Mouse (Mus musculus) forebrain, embryonic 14.5 days (tissue): Measurements from ENCODE around the gene Prrc2a. TPM values are rescaled to one million over a fixed set of nuclear protein-coding genes. Genes with fewer than 3 reads are reported as not detected.

Source experiments
- ATAC-seq: fragments of 200-750 bp; cut with Nextera tagmentation; 2 replicates; pipeline ENCODE4 v1.8.0; 2017; ENCODE audit warnings: mild to moderate bottlenecking, moderate library complexity
- DNase-seq: peaks from one replicate; pipeline ENCODE4 v3.0.0-alpha.2; 2015; ENCODE audit warnings: low spot score
- H3K27ac ChIP-seq: fragments of 300-500 bp; sonication (generic); 2 replicates; pipeline ENCODE4 v1.5.1; 2014; ENCODE audit warnings: low read depth, mild to moderate bottlenecking, control low read depth, low read length, moderate library complexity
- H3K27me3 ChIP-seq: fragments of 300-500 bp; sonication (generic); replicated peaks from 2 replicates; pipeline ENCODE4 v1.6.1; 2014; ENCODE audit warnings: low read length, control low read depth, mixed read lengths; ENCODE audit not compliant: control insufficient read depth, insufficient read depth
- H3K36me3 ChIP-seq: fragments of 300-500 bp; sonication (generic); 2 replicates; pipeline ENCODE4 v1.6.1; 2014; ENCODE audit warnings: low read length, control low read depth; ENCODE audit not compliant: control insufficient read depth, insufficient read depth
- H3K4me1 ChIP-seq: fragments of 300-500 bp; sonication (generic); 2 replicates; pipeline ENCODE4 v1.6.1; 2014; ENCODE audit warnings: antibody characterized with exemption, low read length, control low read depth; ENCODE audit not compliant: control insufficient read depth, insufficient read depth
- H3K4me2 ChIP-seq: fragments of 300-500 bp; sonication (generic); 2 replicates; pipeline ENCODE4 v1.6.1; 2014; ENCODE audit warnings: mild to moderate bottlenecking, control low read depth, low read length
- H3K4me3 ChIP-seq: fragments of 300-500 bp; sonication (generic); 2 replicates; pipeline ENCODE4 v1.5.1; 2014; ENCODE audit warnings: low read depth, low read length, control low read depth
- H3K9ac ChIP-seq: fragments of 300-500 bp; sonication (generic); 2 replicates; pipeline ENCODE4 v1.6.1; 2014; ENCODE audit warnings: mild to moderate bottlenecking, low read length, control low read depth, moderate library complexity
- H3K9me3 ChIP-seq: fragments of 300-500 bp; sonication (generic); replicated peaks from 2 replicates; pipeline ENCODE4 v1.6.1; 2016; ENCODE audit warnings: low read length, control low read depth, mixed read lengths; ENCODE audit not compliant: control insufficient read depth
- WGBS: fragments of 180-500 bp; shearing (Covaris S2); extraction: QIAGEN DNeasy Blood & Tissue Kit; methylation state at CpG from one replicate; pipeline ENCODE4 v1.1.7; 2014; 5-methylcytosine and 5-hydroxymethylcytosine counted together
- microRNA-seq: library from miRNA; unstranded; fragments of <30 nt; microRNA quantifications from one replicate; pipeline ENCODE4, GENCODE M21; 2016
- polyA plus RNA-seq: library from polyadenylated mRNA; unstranded; fragments of >200 nt; fragmentation: Nextera tagmentation; extraction: Ambion mirVana; gene quantifications from 2 replicates; pipeline ENCODE4 v1.2.1, GENCODE M21; 2014

The Prrc2a gene
- polyA plus RNA-seq, 1 experiment from 2014 or later, result 117 TPM

GRCm38 (mm10) chr17:35100196-35100765 lies 64.4 kb downstream of the Prrc2a start:
- Histone ChIP-seq H3K27me3 (no peaks in the 10 kb centered on the region), H3K4me2 (no peak overlapping the region), H3K9me3 (no peaks in the 10 kb centered on the region), H3K36me3 (peaks cover 83% of the 10 kb centered on the region), H3K4me1 (no peaks in the 10 kb centered on the region), H3K9ac (no peak overlapping the region), H3K4me3 (no peak overlapping the region), H3K27ac (no peak overlapping the region)
- 75% methylated on average over 10 of the region's 10 CpGs for WGBS
- no peak for ATAC-seq
- no peak for DNase-seq

Small RNAs within 50 kb of the gene (microRNA-seq; reads per million reads assigned to microRNA genes)
- gene Mir6973a (not detected), gene Mir6974 (not detected)

Other genes starting within 250 kb of the Prrc2a start
- 16.2 and 20.0 TPM in 2 replicates for gene Neu1, start 233.6 kb downstream of the Prrc2a start, polyA plus RNA-seq
- 0.15 TPM in 1 of 2 replicates, not detected in the other for gene Hspa1b, start 205.7 kb downstream of the Prrc2a start, polyA plus RNA-seq
- gene Gm20481, start 195.0 kb downstream of the Prrc2a start, polyA plus RNA-seq, result not detected in 2 replicates
- 1.4 and 3.7 TPM in 2 replicates for gene Hspa1a, start 192.7 kb downstream of the Prrc2a start, polyA plus RNA-seq
- 1.3 and 1.4 TPM in 2 replicates for gene Hspa1l, start 192.2 kb downstream of the Prrc2a start, polyA plus RNA-seq
- gene Lsm2, start 183.0 kb downstream of the Prrc2a start, polyA plus RNA-seq, result 131 and 148 TPM in 2 replicates
- gene Vars, start 163.9 kb downstream of the Prrc2a start, polyA plus RNA-seq, result 42.4 and 53.9 TPM in 2 replicates
- 0.05 and 0.11 TPM in 2 replicates for gene Vwa7, start 148.3 kb downstream of the Prrc2a start, polyA plus RNA-seq
- gene Sapcd1, start 136.9 kb downstream of the Prrc2a start, polyA plus RNA-seq, result 2.9 and 6.2 TPM in 2 replicates
- 2.3 and 2.6 TPM in 2 replicates for gene Msh5, start 118.2 kb downstream of the Prrc2a start, polyA plus RNA-seq
- gene Clic1, start 114.9 kb downstream of the Prrc2a start, polyA plus RNA-seq, result 28.3 and 37.3 TPM in 2 replicates
- 617 and 661 TPM in 2 replicates for gene Ddah2, start 105.9 kb downstream of the Prrc2a start, polyA plus RNA-seq
- not detected in 2 replicates for gene Ly6g6c, start 99.5 kb downstream of the Prrc2a start, polyA plus RNA-seq
- 0.28 and 0.42 TPM in 2 replicates for gene Mpig6b, start 98.7 kb downstream of the Prrc2a start, polyA plus RNA-seq
- 10.1 and 10.7 TPM in 2 replicates for gene Ly6g6e, start 88.0 kb downstream of the Prrc2a start, polyA plus RNA-seq
- gene Ly6g6d, start 86.8 kb downstream of the Prrc2a start, polyA plus RNA-seq, result 0.76 and 1.1 TPM in 2 replicates
- 0.15 TPM in 1 of 2 replicates, not detected in the other for gene Ly6g6f, start 79.3 kb downstream of the Prrc2a start, polyA plus RNA-seq
- 69.9 and 75.7 TPM in 2 replicates for gene Abhd16a, start 75.6 kb downstream of the Prrc2a start, polyA plus RNA-seq
- gene Ly6g5c, start 56.6 kb downstream of the Prrc2a start, polyA plus RNA-seq, result not detected in 2 replicates
- gene Ly6g5b, start 49.5 kb downstream of the Prrc2a start, polyA plus RNA-seq, result 0.89 and 1.1 TPM in 2 replicates
- 31.3 and 34.2 TPM in 2 replicates for gene Gpank1, start 43.4 kb downstream of the Prrc2a start, polyA plus RNA-seq
- 313 and 353 TPM in 2 replicates for gene Csnk2b, start 42.8 kb downstream of the Prrc2a start, polyA plus RNA-seq
- 5.2 and 5.5 TPM in 2 replicates for gene D17H6S53E, start 38.5 kb downstream of the Prrc2a start, polyA plus RNA-seq
- 0.22 and 0.29 TPM in 2 replicates for gene Apom, start 32.8 kb downstream of the Prrc2a start, polyA plus RNA-seq
- gene Bag6, start 29.7 kb downstream of the Prrc2a start, polyA plus RNA-seq, result 128 and 144 TPM in 2 replicates
- 6.9 and 7.3 TPM in 2 replicates for gene Aif1, start 11.2 kb upstream of the Prrc2a start, polyA plus RNA-seq
- 6.1 and 8.0 TPM in 2 replicates for gene Lst1, start 23.5 kb upstream of the Prrc2a start, polyA plus RNA-seq
- 0.39 TPM in 1 of 2 replicates, not detected in the other for gene Ltb, start 29.5 kb upstream of the Prrc2a start, polyA plus RNA-seq
- not detected in 2 replicates for gene Tnf, start 37.1 kb upstream of the Prrc2a start, polyA plus RNA-seq
- gene Lta, start 40.5 kb upstream of the Prrc2a start, polyA plus RNA-seq, result 0.13 and 0.21 TPM in 2 replicates
- not detected in 2 replicates for gene Gm16181, start 55.9 kb upstream of the Prrc2a start, polyA plus RNA-seq
- gene Atp6v1g2, start 68.8 kb upstream of the Prrc2a start, polyA plus RNA-seq, result 44.0 and 61.1 TPM in 2 replicates
- 5.1 and 5.2 TPM in 2 replicates for gene Nfkbil1, start 70.9 kb upstream of the Prrc2a start, polyA plus RNA-seq
- gene Ddx39b, start 76.8 kb upstream of the Prrc2a start, polyA plus RNA-seq, result 478 and 489 TPM in 2 replicates
- 37.5 and 44.2 TPM in 2 replicates for gene H2-D1, start 97.8 kb upstream of the Prrc2a start, polyA plus RNA-seq
- gene H2-Q1, start 155.5 kb upstream of the Prrc2a start, polyA plus RNA-seq, result 0.46 TPM in 1 of 2 replicates, not detected in the other
- gene H2-Q2, start 177.3 kb upstream of the Prrc2a start, polyA plus RNA-seq, result 1.1 and 2.1 TPM in 2 replicates
- gene H2-Q4, start 214.7 kb upstream of the Prrc2a start, polyA plus RNA-seq, result 0.54 and 0.60 TPM in 2 replicates